10 mouse cellular contexts compared by ENCODE assay signal in genomic region chr12:83633807-83634206, GRCm38 (mm10). TPM values are rescaled to one million over a fixed set of nuclear protein-coding genes. Genes with fewer than 3 reads are reported as not detected.
DNase-seq lines count a peak whose midpoint lies in the region; ATAC-seq and TF ChIP-seq lines count a peak whose summit lies in the region.
"Had no signal": no experiment of that assay in that cellular context is flagged by ENCODE, and none has a peak within 500 bp of the region (broad histone marks: within the 10 kb centered on the region; RNA-seq: fewer than 3 reads in every experiment).

No protein-coding gene starts in this region.

- peak overlapping the region; percentile 97 for H3K9ac ChIP-seq in lung, embryonic 14.5 days
- H3K9ac ChIP-seq in embryonic facial prominence, embryonic 15.5 days = no peak overlapping the region
- H3K9ac ChIP-seq in neural tube, embryonic 14.5 days (replicated peaks; ENCODE audit: low read depth, low read length) = no peak overlapping the region

- no peak overlapping the region for H3K27ac ChIP-seq in lung, embryonic 14.5 days (ENCODE audit: low read depth)
- no peak overlapping the region for H3K27ac ChIP-seq in embryonic facial prominence, embryonic 15.5 days (replicated peaks)
- no peak overlapping the region for H3K27ac ChIP-seq in limb, embryonic 10.5 days
- H3K27ac ChIP-seq in neural tube, embryonic 14.5 days (ENCODE audit: low read depth, low read length) = no peak overlapping the region

- peaks cover 2% of the 10 kb centered on the region; the same call in 1 of the 2 replicates for H3K4me1 ChIP-seq in lung, embryonic 14.5 days (ENCODE audit: insufficient read depth)
- peaks cover 6% of the 10 kb centered on the region; the same call in 1 of the 2 replicates for H3K4me1 ChIP-seq in embryonic facial prominence, embryonic 15.5 days
- peaks cover 6% of the 10 kb centered on the region; the same call in 1 of the 2 replicates for H3K4me1 ChIP-seq in limb, embryonic 10.5 days
- H3K4me1 ChIP-seq in neural tube, embryonic 14.5 days (ENCODE audit: control insufficient read depth, insufficient read depth, low read length) = peaks cover 11% of the 10 kb centered on the region

- H3K36me3 ChIP-seq in lung, embryonic 14.5 days (ENCODE audit: insufficient read depth) = peaks cover 29% of the 10 kb centered on the region
- peaks cover 23% of the 10 kb centered on the region for H3K36me3 ChIP-seq in embryonic facial prominence, embryonic 15.5 days
- peaks cover 49% of the 10 kb centered on the region for H3K36me3 ChIP-seq in limb, embryonic 10.5 days
- peaks cover 4% of the 10 kb centered on the region; the same call in 1 of the 2 replicates for H3K36me3 ChIP-seq in neural tube, embryonic 14.5 days (ENCODE audit: control insufficient read depth, insufficient read depth, low read length)

- peak overlapping the region; percentile 73 for H3K4me2 ChIP-seq in lung, embryonic 14.5 days
- H3K4me2 ChIP-seq in embryonic facial prominence, embryonic 15.5 days (replicated peaks) = peak overlapping the region; percentile 23; the same call in 1 of the 2 replicates
- H3K4me2 ChIP-seq in neural tube, embryonic 14.5 days (ENCODE audit: low read depth, low read length) = peak overlapping the region; percentile 78

- peak overlapping the region; percentile 80 for H3K4me3 ChIP-seq in lung, embryonic 14.5 days (ENCODE audit: low read depth, low read length)
- H3K4me3 ChIP-seq in embryonic facial prominence, embryonic 15.5 days (replicated peaks) = 0 out of 2 replicates have a peak overlapping the region, but pooled peaks have one; percentile 5
- H3K4me3 ChIP-seq in limb, embryonic 10.5 days = peak overlapping the region; percentile 96
- H3K4me3 ChIP-seq in neural tube, embryonic 14.5 days (ENCODE audit: low read depth, low read length) = peak overlapping the region; percentile 90; the same call in 1 of the 2 replicates

- no peak for ATAC-seq in lung, embryonic 14.5 days (ENCODE audit: insufficient read depth)
- ATAC-seq in embryonic facial prominence, embryonic 15.5 days (ENCODE audit: insufficient number of reproducible peaks, low FRiP score, low TSS enrichment, low read depth) = no peak
- no peak for ATAC-seq in neural tube, embryonic 14.5 days (ENCODE audit: low read depth)
- ATAC-seq in cerebellum, adult (ENCODE audit: insufficient number of reproducible peaks, low FRiP score, low TSS enrichment) = no peak

- 43% methylated on average over 2 of the region's 2 CpGs for WGBS in lung, embryonic 14.5 days
- 30% methylated on average over 2 of the region's 2 CpGs for WGBS in embryonic facial prominence, embryonic 15.5 days
- 65% methylated on average over 2 of the region's 2 CpGs for WGBS in limb, embryonic 10.5 days
- WGBS in neural tube, embryonic 14.5 days = 60% methylated on average over 2 of the region's 2 CpGs

- no peaks in the 10 kb centered on the region for H3K27me3 ChIP-seq in lung, embryonic 14.5 days (ENCODE audit: insufficient read depth, low read length)
- H3K27me3 ChIP-seq in embryonic facial prominence, embryonic 15.5 days = no peaks in the 10 kb centered on the region
- H3K27me3 ChIP-seq in limb, embryonic 10.5 days (ENCODE audit: low read depth, poor library complexity, severe bottlenecking) = no peaks in the 10 kb centered on the region
- no peaks in the 10 kb centered on the region for H3K27me3 ChIP-seq in neural tube, embryonic 14.5 days (ENCODE audit: control insufficient read depth, insufficient read depth, low read length)

- DNase-seq in lung, embryonic 14.5 days = no peak
- DNase-seq in lung, postnatal 14 days = no peak
- no peak for DNase-seq in limb, embryonic 10.5 days (ENCODE audit: low spot score)
- no peak for DNase-seq in gastrocnemius, adult 8-10 months (ENCODE audit: low spot score in 2 of 2)
- DNase-seq in thymus, adult 18-20 months = no peak
- DNase-seq: adrenal gland, postnatal 14 days; right cerebral cortex, adult 18-20 months had no signal

- no peak for TF ChIP-seq CTCF in lung, embryonic 14.5 days (IDR thresholded peaks at IDR 0.05; ENCODE audit: low read depth)

- no peaks in the 10 kb centered on the region for H3K9me3 ChIP-seq in lung, embryonic 14.5 days (ENCODE audit: low read depth, low read length)
- H3K9me3 ChIP-seq in embryonic facial prominence, embryonic 15.5 days (replicated peaks) = no peaks in the 10 kb centered on the region
- no peaks in the 10 kb centered on the region for H3K9me3 ChIP-seq in limb, embryonic 10.5 days (replicated peaks)
- no peaks in the 10 kb centered on the region for H3K9me3 ChIP-seq in neural tube, embryonic 14.5 days (ENCODE audit: control insufficient read depth, low read length)

RNA-seq across cellular contexts. Expression of gene Rbm25, which starts 2.8 kb away (rescaled TPM):
- 254 and 260 TPM in 2 replicates for polyA plus RNA-seq in lung, embryonic 14.5 days (2014; fragmentation: Nextera tagmentation; extraction: Ambion mirVana)
- 225 and 256 TPM in 2 replicates for polyA plus RNA-seq in embryonic facial prominence, embryonic 15.5 days (2015; fragmentation: Nextera tagmentation; extraction: Ambion mirVana)
- polyA plus RNA-seq in limb, embryonic 10.5 days (2016; fragmentation: Nextera tagmentation; extraction: Ambion mirVana) = 282 and 308 TPM in 2 replicates
- polyA plus RNA-seq in neural tube, embryonic 14.5 days (2014; fragmentation: Nextera tagmentation; extraction: Ambion mirVana) = 239 and 242 TPM in 2 replicates
- total RNA-seq in gastrocnemius, adult 8-10 months (2022) = 10 to 100 TPM; 35.6 to 50.7 (median 40.7) TPM

RNA-seq across cellular contexts. Expression of gene Zfyve1, which starts 36.8 kb away (rescaled TPM):
- polyA plus RNA-seq in lung, embryonic 14.5 days (2014; fragmentation: Nextera tagmentation; extraction: Ambion mirVana) = 14.7 and 16.6 TPM in 2 replicates
- polyA plus RNA-seq in embryonic facial prominence, embryonic 15.5 days (2015; fragmentation: Nextera tagmentation; extraction: Ambion mirVana) = 18.8 and 21.4 TPM in 2 replicates
- 14.4 and 21.9 TPM in 2 replicates for polyA plus RNA-seq in limb, embryonic 10.5 days (2016; fragmentation: Nextera tagmentation; extraction: Ambion mirVana)
- polyA plus RNA-seq in neural tube, embryonic 14.5 days (2014; fragmentation: Nextera tagmentation; extraction: Ambion mirVana) = 23.6 and 29.0 TPM in 2 replicates
- 10 to 100 TPM; 19.4 to 29.8 (median 25.8) TPM for total RNA-seq in gastrocnemius, adult 8-10 months (2022)

RNA-seq across cellular contexts. Expression of gene Psen1, which starts 54.1 kb away (rescaled TPM):
- polyA plus RNA-seq in lung, embryonic 14.5 days (2014; fragmentation: Nextera tagmentation; extraction: Ambion mirVana) = 61.3 and 62.2 TPM in 2 replicates
- polyA plus RNA-seq in embryonic facial prominence, embryonic 15.5 days (2015; fragmentation: Nextera tagmentation; extraction: Ambion mirVana) = 67.8 and 72.3 TPM in 2 replicates
- polyA plus RNA-seq in limb, embryonic 10.5 days (2016; fragmentation: Nextera tagmentation; extraction: Ambion mirVana) = 59.8 and 60.9 TPM in 2 replicates
- polyA plus RNA-seq in neural tube, embryonic 14.5 days (2014; fragmentation: Nextera tagmentation; extraction: Ambion mirVana) = 81.5 and 84.3 TPM in 2 replicates
- 10 to 100 TPM; 24.9 to 33.0 (median 28.3) TPM for total RNA-seq in gastrocnemius, adult 8-10 months (2022)

Comparison
In these comparisons a context has a peak if more than half of its experiments do, and no peak if none do; other contexts are left out.
1. H3K4me2 ChIP-seq: peak in every context shown above with its lines; median percentile 78 in neural tube, embryonic 14.5 days; 73 in lung, embryonic 14.5 days; 23 in embryonic facial prominence, embryonic 15.5 days.
2. H3K4me3 ChIP-seq: peak in every context shown above with its lines; median percentile 96 in limb, embryonic 10.5 days; 90 in neural tube, embryonic 14.5 days; 80 in lung, embryonic 14.5 days; 5 in embryonic facial prominence, embryonic 15.5 days.